Mouse (Mus musculus): ENCODE results near the gene Ndrg3. TPM values are rescaled to one million over a fixed set of nuclear protein-coding genes. Genes with fewer than 3 reads are reported as not detected.

Ndrg3 gene
- 187 TPM for polyA plus RNA-seq (2017; shearing (Covaris generic))

DNA sequence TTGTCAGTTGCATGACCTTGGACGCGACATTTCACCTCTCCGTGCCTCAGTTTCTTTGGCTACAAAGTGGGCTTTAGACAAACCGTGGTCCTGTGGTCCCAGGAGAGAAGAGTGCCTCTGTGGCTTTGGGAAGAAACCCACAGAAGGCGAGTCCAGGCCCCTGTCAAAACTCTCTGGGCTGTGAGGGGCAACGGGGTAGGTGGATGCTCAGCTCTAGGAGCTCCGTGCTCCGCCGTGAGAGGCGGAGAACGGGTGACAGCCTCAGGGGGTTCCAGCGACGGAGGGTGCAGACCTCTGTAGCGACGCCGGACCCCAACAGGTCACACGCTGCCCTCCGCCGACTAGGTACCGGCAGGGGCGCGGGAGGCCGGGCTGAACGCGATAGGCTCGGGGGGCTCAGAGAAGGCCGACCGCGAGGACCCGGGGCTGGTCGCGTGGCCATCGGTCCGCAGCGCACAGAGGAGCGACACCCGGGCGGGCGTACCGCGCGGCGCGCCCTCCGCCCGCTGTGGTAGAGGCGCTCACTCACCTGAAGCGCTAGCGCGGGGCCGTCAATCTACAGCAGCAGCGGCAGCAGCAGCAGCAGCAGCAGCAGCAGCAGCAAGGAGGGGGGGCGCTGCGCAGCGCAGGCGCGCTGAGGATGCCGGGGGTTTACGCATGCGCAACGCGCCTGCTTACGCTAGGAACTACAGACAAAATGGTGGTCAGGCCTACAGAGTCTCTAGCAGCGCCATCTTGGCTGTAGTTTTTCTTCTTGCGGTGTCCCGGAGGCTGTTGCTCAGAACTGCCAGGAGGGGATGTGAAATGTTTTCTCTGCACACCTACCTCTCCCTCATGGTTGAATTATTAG lies at the start of gene Ndrg3:
Ndrg3 (minus strand) TSS at position 587 of the 850 bp plus-strand sequence.

DNA sequence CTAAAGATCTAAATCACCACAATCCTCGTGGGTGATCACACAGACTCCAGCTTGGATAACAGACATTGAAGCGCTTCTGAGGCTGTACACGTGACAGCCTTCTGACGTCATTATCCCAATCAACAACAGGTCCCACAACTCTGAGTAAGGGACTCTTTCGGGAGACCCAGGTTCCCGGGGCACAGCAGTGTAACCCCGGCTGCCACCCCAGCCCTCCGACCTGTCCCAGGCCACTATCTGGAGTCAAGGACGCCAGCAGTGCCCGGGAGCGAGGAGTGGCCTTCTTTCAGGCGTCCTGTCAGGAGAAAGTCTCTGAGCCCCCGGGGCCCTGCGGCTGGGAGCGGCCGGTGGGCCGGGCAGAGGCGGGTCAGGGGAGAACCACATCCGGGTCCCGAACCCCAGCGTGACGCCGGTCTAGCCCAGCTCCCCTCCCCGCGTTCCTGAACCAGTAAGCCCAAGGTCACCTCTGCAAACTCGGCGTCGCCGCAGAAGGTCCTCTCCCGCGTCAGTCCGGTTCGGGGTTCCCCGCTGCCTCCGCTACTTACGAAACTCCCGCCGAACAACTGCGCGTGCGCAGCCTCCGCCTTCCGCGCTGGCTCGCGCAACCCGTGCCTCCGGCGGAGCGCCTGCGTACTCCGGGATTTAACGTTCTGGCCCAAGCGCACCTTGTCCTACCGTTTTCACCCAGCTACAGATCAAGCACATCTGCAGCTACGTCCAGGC lies 14.8 kb upstream of the Ndrg3 start, which contains the start of gene Dsn1:
Dsn1 (minus strand) TSS at position 644 of the 723 bp plus-strand sequence.

DNA sequence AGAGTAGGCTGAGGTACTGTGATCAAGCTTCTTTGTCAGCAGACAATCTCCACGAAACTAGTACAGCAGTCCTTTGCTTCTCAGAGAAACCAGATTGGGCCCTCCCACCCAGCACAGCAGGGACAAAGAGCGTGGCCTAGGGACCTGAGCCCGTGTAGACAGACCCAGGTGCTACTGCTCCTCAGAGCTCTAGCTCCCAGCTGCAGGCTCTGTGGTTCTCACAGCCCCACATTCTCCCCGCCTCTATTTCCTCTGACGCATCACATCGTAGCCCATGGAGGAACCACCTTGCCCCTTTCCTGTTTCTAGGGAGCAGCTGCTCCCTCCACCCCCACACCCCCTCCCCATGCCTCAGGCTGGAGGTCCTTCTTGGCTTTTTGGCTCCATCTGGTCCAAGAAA lies 104.8 kb downstream of the Ndrg3 start, which contains the start of gene Sla2:
Sla2 (minus strand) TSS at position 176 of the 400 bp plus-strand sequence.

Other genes with a start within 250 kb of the Ndrg3 start
- gene Myl9, start 216.6 kb downstream of the Ndrg3 start, polyA plus RNA-seq (2017; shearing (Covaris generic)) = 0.29 TPM
- 20.8 TPM for gene Tgif2, start 152.0 kb downstream of the Ndrg3 start, polyA plus RNA-seq (2017; shearing (Covaris generic))
- gene 4930518I15Rik, start 134.1 kb downstream of the Ndrg3 start, polyA plus RNA-seq (2017; shearing (Covaris generic)) = 7.4 TPM
- gene Rab5if, start 128.9 kb downstream of the Ndrg3 start, polyA plus RNA-seq (2017; shearing (Covaris generic)) = 8.2 TPM
- gene Sla2, start 104.9 kb downstream of the Ndrg3 start, polyA plus RNA-seq (2017; shearing (Covaris generic)) = 89.9 TPM
- gene Dsn1, start 15.1 kb upstream of the Ndrg3 start, polyA plus RNA-seq (2017; shearing (Covaris generic)) = 16.9 TPM
- gene Soga1, start 87.2 kb upstream of the Ndrg3 start, polyA plus RNA-seq (2017; shearing (Covaris generic)) = not detected
- not detected for gene Tldc2, start 95.0 kb upstream of the Ndrg3 start, polyA plus RNA-seq (2017; shearing (Covaris generic))
- 747 TPM for gene Samhd1, start 143.2 kb upstream of the Ndrg3 start, polyA plus RNA-seq (2017; shearing (Covaris generic))
- 28.0 TPM for gene Rbl1, start 212.5 kb upstream of the Ndrg3 start, polyA plus RNA-seq (2017; shearing (Covaris generic))